23 mouse cellular contexts compared by ENCODE assay signal in genomic region chr3:10647975-10648511, GRCm38 (mm10).
DNase-seq lines count a peak whose midpoint lies in the region; ATAC-seq and TF ChIP-seq lines count a peak whose summit lies in the region.
"Had no signal": no experiment of that assay in that cellular context is flagged by ENCODE, and none has a peak within 500 bp of the region (broad histone marks: within the 10 kb centered on the region; RNA-seq: fewer than 3 reads in every experiment).

No protein-coding gene starts in this region.

- H3K27me3 ChIP-seq in CH12.LX (replicated peaks): no peaks in the 10 kb centered on the region
- no peaks in the 10 kb centered on the region for H3K27me3 ChIP-seq in forebrain, embryonic 12.5 days
- no peaks in the 10 kb centered on the region for H3K27me3 ChIP-seq in neural tube, embryonic 15.5 days (replicated peaks)
- H3K27me3 ChIP-seq: embryonic facial prominence, embryonic 12.5 days; Patski had no signal

- WGBS in forebrain, embryonic 12.5 days: 80% methylated on average over 3 of the region's 3 CpGs
- 80% methylated on average over 3 of the region's 3 CpGs for WGBS in neural tube, embryonic 15.5 days

- no peak for TF ChIP-seq POLR2A in CH12.LX (IDR thresholded peaks at IDR 0.05; ENCODE audit: low read depth, low read length)

- dilution Hi-C loops in CH12.LX (cut with MboI; ENCODE audit: extremely low pct_ligation_motif_present, extremely low pct_unique_long_range_greater_than_20kb, low sequenced_read_pairs): no loop called here

- no peaks in the 10 kb centered on the region for H3K9me3 ChIP-seq in CH12.LX (replicated peaks; ENCODE audit: low read length)
- no peaks in the 10 kb centered on the region for H3K9me3 ChIP-seq in forebrain, embryonic 12.5 days
- no peaks in the 10 kb centered on the region for H3K9me3 ChIP-seq in neural tube, embryonic 15.5 days (replicated peaks)
- H3K9me3 ChIP-seq: embryonic facial prominence, embryonic 10.5 days; embryonic facial prominence, embryonic 12.5 days; G1E had no signal

- TF ChIP-seq EP300 in CH12.LX (IDR thresholded peaks at IDR 0.05; ENCODE audit: low read length): peak; percentile 30; the same call in 1 of the 2 replicates

- H3K27ac ChIP-seq in CH12.LX (ENCODE audit: insufficient read depth, low read depth): no peak overlapping the region
- no peak overlapping the region for H3K27ac ChIP-seq in forebrain, embryonic 12.5 days
- H3K27ac ChIP-seq in neural tube, embryonic 15.5 days (replicated peaks): no peak overlapping the region
- H3K27ac ChIP-seq: embryonic facial prominence, embryonic 10.5 days; embryonic facial prominence, embryonic 12.5 days had no signal

- H3K79me2 ChIP-seq in CH12.LX (replicated peaks; ENCODE audit: control insufficient read depth, extremely low read depth, insufficient read depth, poor library complexity, severe bottlenecking): no peaks in the 10 kb centered on the region

- peak; percentile 39 for DNase-seq in heart, adult 11 months
- no peak for DNase-seq in heart, adult 8-10 months (ENCODE audit: low spot score)
- peak; percentile 74 for DNase-seq in CH12.LX (ENCODE audit: extremely low read depth)
- DNase-seq: adrenal gland, adult 8-10 months; adrenal gland, postnatal 14 days; adrenal gland, postnatal 36 days; B cell, adult 2 months; cerebellum, adult 11-12 months; cerebellum, adult 2 months; cerebellum, adult 9-10 months; cerebellum, postnatal 10 days; cerebellum, postnatal 25 days had no signal

- no peak overlapping the region for H3K4me3 ChIP-seq in CH12.LX (replicated peaks in 1 of 3; ENCODE audit: low read depth in 2 of 3, low read length in 2 of 3, poor library complexity in 1 of 3)
- H3K4me3 ChIP-seq in forebrain, embryonic 12.5 days (replicated peaks): no peak overlapping the region
- H3K4me3 ChIP-seq in neural tube, embryonic 15.5 days (replicated peaks): no peak overlapping the region
- H3K4me3 ChIP-seq: embryonic facial prominence, embryonic 10.5 days; embryonic facial prominence, embryonic 12.5 days had no signal

- peaks cover 2 to 15% of the 10 kb centered on the region in 2 experiments; a peak in 3 of 4 replicates for H3K4me1 ChIP-seq in CH12.LX (ENCODE audit: control insufficient read depth in 1 of 2, insufficient read depth in 2 of 2)
- H3K4me1 ChIP-seq in forebrain, embryonic 12.5 days: no peaks in the 10 kb centered on the region
- H3K4me1 ChIP-seq in neural tube, embryonic 15.5 days: no peaks in the 10 kb centered on the region
- H3K4me1 ChIP-seq: embryonic facial prominence, embryonic 10.5 days; embryonic facial prominence, embryonic 12.5 days had no signal

- no peak for TF ChIP-seq CTCF in CH12.LX (conservative IDR thresholded peaks at IDR 0.05 in 1 of 2, IDR thresholded peaks at IDR 0.05 in 1 of 2; ENCODE audit: low read depth in 2 of 2, low read length in 2 of 2)

- peak; percentile 69 for ATAC-seq in activated CD4-positive, CD25-positive, alpha-beta regulatory T cell, adult 4 months
- peak; percentile 92 for ATAC-seq in inflammation-experienced regulatory T-cells, adult 6 months
- ATAC-seq in forebrain, embryonic 12.5 days (ENCODE audit: low FRiP score): no peak
- ATAC-seq in megakaryocyte-erythroid progenitor cell, adult 5-6 weeks (replicated peaks; ENCODE audit: low FRiP score, low TSS enrichment, poor library complexity, severe bottlenecking): no peak
- ATAC-seq in neural tube, embryonic 15.5 days (ENCODE audit: low FRiP score): no peak
- ATAC-seq: forebrain, embryonic 14.5 days; forebrain, embryonic 16.5 days; Patski had no signal

- no peak for TF ChIP-seq RAD21 in CH12.LX (IDR thresholded peaks at IDR 0.05; ENCODE audit: low read depth, low read length)

- H3K9ac ChIP-seq in CH12.LX (ENCODE audit: insufficient read depth, low read depth): no peak overlapping the region
- H3K9ac ChIP-seq in forebrain, embryonic 12.5 days: no peak overlapping the region
- H3K9ac ChIP-seq in neural tube, embryonic 15.5 days (replicated peaks): no peak overlapping the region
- H3K9ac ChIP-seq: embryonic facial prominence, embryonic 12.5 days had no signal

- in situ Hi-C loops in CH12.LX (cut with MboI; ENCODE audit: low pct_ligation_motif_present, low pct_unique_long_range_greater_than_20kb, low sequenced_read_pairs): no loop called here

- H3K4me2 ChIP-seq in CH12.LX (ENCODE audit: insufficient read depth, low read depth, poor library complexity, severe bottlenecking): peak overlapping the region; percentile 51; the same call in 1 of the 2 replicates
- H3K4me2 ChIP-seq in forebrain, embryonic 12.5 days: no peak overlapping the region
- H3K4me2 ChIP-seq in neural tube, embryonic 15.5 days: no peak overlapping the region
- H3K4me2 ChIP-seq: embryonic facial prominence, embryonic 12.5 days had no signal

- H3K36me3 ChIP-seq in CH12.LX (replicated peaks in 1 of 2; ENCODE audit: control insufficient read depth in 1 of 2, insufficient read depth in 1 of 2, low read length in 1 of 2): no peaks in the 10 kb centered on the region
- no peaks in the 10 kb centered on the region for H3K36me3 ChIP-seq in forebrain, embryonic 12.5 days (replicated peaks)
- H3K36me3 ChIP-seq in neural tube, embryonic 15.5 days: no peaks in the 10 kb centered on the region
- H3K36me3 ChIP-seq: embryonic facial prominence, embryonic 10.5 days; embryonic facial prominence, embryonic 12.5 days; G1E had no signal

TF ChIP-seq in CH12.LX, 34 proteins besides CTCF, POLR2A, EP300 and RAD21:
- TF ChIP-seq USF2 (conservative IDR thresholded peaks at IDR 0.05; ENCODE audit: low read depth, low read length) (no peak), ZKSCAN1 (IDR thresholded peaks at IDR 0.05; ENCODE audit: borderline replicate concordance, low read depth, low read length) (no peak), ZNF384 (IDR thresholded peaks at IDR 0.05; ENCODE audit: low read depth, low read length) (no peak), JUN (IDR thresholded peaks at IDR 0.05; ENCODE audit: insufficient read depth, low read depth, low read length) (peak; percentile 38; the same call in 1 of the 2 replicates), IRF4 (IDR thresholded peaks at IDR 0.05; ENCODE audit: low read depth, low read length) (peak; percentile 55; the same call in 1 of the 2 replicates), PAX5 (IDR thresholded peaks at IDR 0.05; ENCODE audit: low read length) (no peak), MAFK (IDR thresholded peaks at IDR 0.05; ENCODE audit: insufficient replicate concordance, low read length) (peak; percentile 91), ELF1 (IDR thresholded peaks at IDR 0.05; ENCODE audit: low read depth, low read length) (no peak), MAZ (IDR thresholded peaks at IDR 0.05; ENCODE audit: low read depth, low read length) (no peak), ETS1 (conservative IDR thresholded peaks at IDR 0.05; ENCODE audit: low read depth, low read length) (no peak), MEF2A (IDR thresholded peaks at IDR 0.05; ENCODE audit: borderline replicate concordance, low read depth, low read length) (no peak)
TF ChIP-seq in CH12.LX: peak in this region for 3.

Comparison
In these comparisons a context has a peak if more than half of its experiments do, and no peak if none do; other contexts are left out.
1. ATAC-seq: peak in activated CD4-positive, CD25-positive, alpha-beta regulatory T cell, adult 4 months (single experiment) and inflammation-experienced regulatory T-cells, adult 6 months (single experiment); none in forebrain, embryonic 12.5 days (single experiment), megakaryocyte-erythroid progenitor cell, adult 5-6 weeks (single experiment) and neural tube, embryonic 15.5 days (single experiment).